Mouse (Mus musculus) embryonic facial prominence, embryonic 11.5 days (tissue): ENCODE measurements around the gene Csnk1g2. TPM values are rescaled to one million over a fixed set of nuclear protein-coding genes. Genes with fewer than 3 reads are reported as not detected.

Source experiments
- ATAC-seq: fragments of 200-750 bp; cut with Nextera tagmentation; replicated peaks from 2 replicates; pipeline ENCODE4 v1.8.0; 2017; ENCODE audit warnings: low read depth; ENCODE audit not compliant: insufficient number of reproducible peaks, low FRiP score, low TSS enrichment
- DNase-seq: peaks from one replicate; pipeline ENCODE4 v3.0.0-alpha.2; 2015; ENCODE audit warnings: low spot score
- H3K27ac ChIP-seq: fragments of 300-500 bp; sonication (generic); replicated peaks from 2 replicates; pipeline ENCODE4 v1.5.1; 2014; ENCODE audit warnings: mild to moderate bottlenecking, low read depth, low read length, control low read depth
- H3K27me3 ChIP-seq: fragments of 300-500 bp; sonication (generic); 2 replicates; pipeline ENCODE4 v1.6.1; 2014; ENCODE audit warnings: mild to moderate bottlenecking, low read length, moderate library complexity, mixed read lengths; ENCODE audit not compliant: control insufficient read depth, insufficient read depth
- H3K36me3 ChIP-seq: fragments of 300-500 bp; sonication (generic); replicated peaks from 2 replicates; pipeline ENCODE4 v1.6.1; 2014; ENCODE audit warnings: low read depth, mild to moderate bottlenecking, low read length, moderate library complexity, mixed read lengths; ENCODE audit not compliant: control insufficient read depth, insufficient read depth
- H3K4me1 ChIP-seq: fragments of 300-500 bp; sonication (generic); 2 replicates; pipeline ENCODE4 v1.6.1; 2014; ENCODE audit warnings: low read length, mixed read lengths; ENCODE audit not compliant: control insufficient read depth, insufficient read depth
- H3K4me2 ChIP-seq: fragments of 300-500 bp; sonication (generic); 2 replicates; pipeline ENCODE4 v1.6.1; 2014; ENCODE audit warnings: low read depth, mild to moderate bottlenecking, control low read depth, low read length, moderate library complexity
- H3K4me3 ChIP-seq: fragments of 300-500 bp; sonication (generic); 2 replicates; pipeline ENCODE4 v1.5.1; 2014; ENCODE audit warnings: low read depth, low read length, control low read depth
- H3K9ac ChIP-seq: fragments of 300-500 bp; sonication (generic); replicated peaks from 2 replicates; pipeline ENCODE4 v1.6.1; 2014; ENCODE audit warnings: mild to moderate bottlenecking, control low read depth, low read length
- H3K9me3 ChIP-seq: fragments of 300-500 bp; sonication (generic); replicated peaks from 2 replicates; pipeline ENCODE4 v1.6.1; 2016; ENCODE audit warnings: mild to moderate bottlenecking, low read length, inconsistent platforms, mixed read lengths; ENCODE audit not compliant: control insufficient read depth
- WGBS: fragments of 180-500 bp; shearing (Covaris S2); extraction: QIAGEN DNeasy Blood & Tissue Kit; methylation state at CpG from one replicate; pipeline ENCODE4 v1.1.7; 2014; 5-methylcytosine and 5-hydroxymethylcytosine counted together
- polyA plus RNA-seq: library from polyadenylated mRNA; unstranded; fragments of >200 nt; fragmentation: Nextera tagmentation; extraction: Ambion mirVana; gene quantifications from 2 replicates; pipeline ENCODE4 v1.2.1, GENCODE M21; 2014

Gene Csnk1g2
- polyA plus RNA-seq, 1 experiment from 2014 or later: 93.4 TPM

DNA sequence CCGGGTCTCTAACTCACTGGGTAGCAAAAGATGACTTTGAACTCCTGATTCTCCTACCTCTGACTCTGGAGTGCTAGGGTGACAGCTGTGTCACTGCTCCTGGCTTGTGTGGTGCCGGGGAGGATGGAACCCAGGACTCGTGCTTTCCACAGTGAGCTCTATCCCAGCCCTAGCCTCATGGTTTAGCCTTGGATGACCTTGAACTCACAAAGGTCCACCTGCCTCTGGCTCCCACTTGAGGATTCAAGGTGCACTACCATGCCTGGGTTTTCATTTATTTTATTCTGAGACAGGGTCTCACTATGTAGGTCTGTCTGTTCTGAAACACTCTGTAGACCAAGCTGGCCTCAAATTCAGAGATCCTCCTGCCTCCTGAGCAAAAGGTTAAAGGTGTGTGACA, 8.8 kb upstream of the Csnk1g2 start:
- no peak overlapping the region for H3K9ac ChIP-seq
- H3K27ac ChIP-seq: no peak overlapping the region
- no peaks in the 10 kb centered on the region for H3K9me3 ChIP-seq
- 90% methylated on average over 3 of the region's 3 CpGs for WGBS
- DNase-seq (no peak), ATAC-seq (no peak)
- H3K4me2 ChIP-seq: no peak overlapping the region
- H3K27me3 ChIP-seq: no peaks in the 10 kb centered on the region
- H3K36me3 ChIP-seq: peaks cover 5% of the 10 kb centered on the region
- H3K4me1 ChIP-seq: no peaks in the 10 kb centered on the region
- H3K4me3 ChIP-seq: no peak overlapping the region

DNA sequence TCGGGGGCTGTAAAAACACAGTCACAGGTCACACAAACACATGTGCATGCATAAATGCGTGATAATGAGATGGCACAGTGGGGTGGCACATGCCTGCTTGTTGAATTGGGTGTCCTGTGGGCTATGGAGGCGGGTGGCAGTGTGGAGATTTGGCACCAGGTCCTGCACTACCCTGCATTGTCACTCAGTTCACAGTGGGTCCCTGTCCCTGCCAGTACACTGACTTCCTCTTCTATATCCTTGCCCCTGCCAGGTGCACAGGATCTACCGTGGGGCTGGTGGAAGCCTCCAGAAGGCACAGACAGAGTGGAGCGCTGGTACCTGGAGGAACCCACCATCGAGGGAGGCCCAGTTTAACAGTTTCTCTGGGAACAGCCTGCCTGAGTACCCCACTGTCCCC, 8.3 kb upstream of the Csnk1g2 start:
- no peak overlapping the region for H3K4me2 ChIP-seq
- ATAC-seq (no peak), DNase-seq (no peak)
- peaks cover 5% of the 10 kb centered on the region for H3K36me3 ChIP-seq
- no peaks in the 10 kb centered on the region for H3K4me1 ChIP-seq
- no peak overlapping the region for H3K27ac ChIP-seq
- H3K9me3 ChIP-seq: no peaks in the 10 kb centered on the region
- WGBS: 92% methylated on average over 6 of the region's 6 CpGs
- no peaks in the 10 kb centered on the region for H3K27me3 ChIP-seq
- no peak overlapping the region for H3K4me3 ChIP-seq
- no peak overlapping the region for H3K9ac ChIP-seq

DNA sequence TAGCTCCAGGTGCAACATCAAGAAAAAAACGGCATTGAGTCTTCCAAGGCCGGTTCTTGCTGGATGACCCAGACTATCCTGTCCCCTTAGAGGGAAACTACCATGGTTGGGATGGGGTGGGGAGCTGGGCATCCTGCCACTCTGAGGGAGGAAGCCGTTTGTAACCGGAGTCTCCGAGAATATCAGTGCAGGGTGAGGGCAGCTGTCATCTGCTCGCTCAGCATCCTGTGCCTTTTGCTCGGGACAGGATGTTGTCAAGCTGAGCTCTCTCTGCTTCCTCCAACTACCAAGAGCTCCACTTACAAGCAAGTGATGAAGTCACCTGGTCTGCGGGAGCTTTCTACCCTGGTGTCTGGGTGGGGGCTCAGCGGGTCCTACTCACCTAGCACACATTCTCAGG, 4.5 kb upstream of the Csnk1g2 start:
- Histone ChIP-seq H3K4me3 (no peak overlapping the region), H3K27ac (no peak overlapping the region), H3K9ac (no peak overlapping the region), H3K9me3 (no peaks in the 10 kb centered on the region), H3K4me1 (no peaks in the 10 kb centered on the region), H3K4me2 (no peak overlapping the region), H3K27me3 (no peaks in the 10 kb centered on the region), H3K36me3 (no peaks in the 10 kb centered on the region; the same call in 1 of the 2 replicates)
- WGBS: 75% methylated on average over 9 of the region's 9 CpGs
- no peak for ATAC-seq
- no peak for DNase-seq

DNA sequence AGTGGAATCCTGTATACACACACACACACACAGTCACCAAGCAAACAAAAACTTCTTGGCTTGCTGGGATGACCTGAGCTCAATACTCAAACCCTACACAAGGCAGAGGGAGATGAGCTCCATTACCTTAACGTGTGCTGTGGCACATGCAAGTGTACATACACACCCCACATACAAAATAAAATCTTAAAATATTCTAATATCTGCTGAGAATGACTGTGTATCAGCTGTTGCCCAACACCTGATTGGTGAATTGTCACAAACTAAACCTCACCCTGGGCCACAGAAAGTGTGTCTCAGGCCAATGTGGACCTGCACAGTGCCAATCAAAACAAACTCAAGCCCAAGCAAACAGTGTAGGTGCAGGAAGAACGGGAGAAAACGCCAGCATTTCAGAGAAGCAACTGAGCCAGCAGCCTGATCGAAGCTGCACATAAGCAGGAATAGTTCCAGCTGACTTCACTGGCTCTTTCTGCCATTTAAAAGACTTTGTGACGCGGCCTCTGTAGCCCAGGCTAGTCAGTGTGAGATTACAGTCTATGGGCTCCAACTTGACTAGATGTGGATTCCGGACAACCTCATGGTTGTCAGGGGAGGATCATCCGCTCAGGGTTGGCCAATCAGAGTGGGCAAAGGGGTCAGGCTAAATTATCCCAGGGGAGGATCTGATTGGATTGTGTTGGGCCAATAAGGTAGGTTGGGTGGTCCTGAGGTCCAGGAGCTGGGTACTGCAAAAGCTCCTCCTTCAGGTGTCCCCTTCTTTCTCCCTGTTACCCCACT, 3.0 kb upstream of the Csnk1g2 start:
- Histone ChIP-seq H3K4me1 (peaks cover 4% of the 10 kb centered on the region; the same call in 1 of the 2 replicates), H3K4me3 (no peak overlapping the region), H3K9me3 (no peaks in the 10 kb centered on the region), H3K27ac (no peak overlapping the region), H3K36me3 (no peaks in the 10 kb centered on the region; the same call in 1 of the 2 replicates), H3K9ac (no peak overlapping the region), H3K27me3 (no peaks in the 10 kb centered on the region), H3K4me2 (no peak overlapping the region)
- ATAC-seq (no peak), DNase-seq (peak; percentile 28)
- WGBS: 35% methylated on average over 8 of the region's 8 CpGs

DNA sequence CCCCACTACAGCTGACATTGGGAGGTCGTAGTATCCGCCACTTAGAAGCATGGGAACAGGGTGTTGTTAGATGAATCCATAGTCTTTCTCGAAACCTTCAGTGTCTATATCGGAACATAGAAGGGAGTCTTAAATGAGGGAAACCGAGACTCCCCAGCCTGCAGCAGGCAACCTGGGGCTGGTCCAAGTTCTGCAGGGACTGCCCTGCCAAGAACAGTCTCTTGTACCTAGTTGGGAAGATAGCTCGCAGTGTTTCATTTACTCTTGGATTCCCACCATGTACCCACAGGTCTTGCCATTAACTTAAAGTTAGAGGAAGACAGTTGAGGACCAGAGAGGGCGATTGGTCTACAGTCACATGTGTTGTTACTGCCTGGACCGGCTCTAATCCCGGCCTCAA, 2.3 kb upstream of the Csnk1g2 start:
- Histone ChIP-seq H3K27me3 (no peaks in the 10 kb centered on the region), H3K4me1 (peaks cover 4% of the 10 kb centered on the region; the same call in 1 of the 2 replicates), H3K4me2 (no peak overlapping the region), H3K9ac (no peak overlapping the region), H3K4me3 (no peak overlapping the region), H3K36me3 (no peaks in the 10 kb centered on the region; the same call in 1 of the 2 replicates), H3K27ac (no peak overlapping the region), H3K9me3 (no peaks in the 10 kb centered on the region)
- 87% methylated on average over 9 of the region's 9 CpGs for WGBS
- no peak for ATAC-seq
- DNase-seq: no peak

DNA sequence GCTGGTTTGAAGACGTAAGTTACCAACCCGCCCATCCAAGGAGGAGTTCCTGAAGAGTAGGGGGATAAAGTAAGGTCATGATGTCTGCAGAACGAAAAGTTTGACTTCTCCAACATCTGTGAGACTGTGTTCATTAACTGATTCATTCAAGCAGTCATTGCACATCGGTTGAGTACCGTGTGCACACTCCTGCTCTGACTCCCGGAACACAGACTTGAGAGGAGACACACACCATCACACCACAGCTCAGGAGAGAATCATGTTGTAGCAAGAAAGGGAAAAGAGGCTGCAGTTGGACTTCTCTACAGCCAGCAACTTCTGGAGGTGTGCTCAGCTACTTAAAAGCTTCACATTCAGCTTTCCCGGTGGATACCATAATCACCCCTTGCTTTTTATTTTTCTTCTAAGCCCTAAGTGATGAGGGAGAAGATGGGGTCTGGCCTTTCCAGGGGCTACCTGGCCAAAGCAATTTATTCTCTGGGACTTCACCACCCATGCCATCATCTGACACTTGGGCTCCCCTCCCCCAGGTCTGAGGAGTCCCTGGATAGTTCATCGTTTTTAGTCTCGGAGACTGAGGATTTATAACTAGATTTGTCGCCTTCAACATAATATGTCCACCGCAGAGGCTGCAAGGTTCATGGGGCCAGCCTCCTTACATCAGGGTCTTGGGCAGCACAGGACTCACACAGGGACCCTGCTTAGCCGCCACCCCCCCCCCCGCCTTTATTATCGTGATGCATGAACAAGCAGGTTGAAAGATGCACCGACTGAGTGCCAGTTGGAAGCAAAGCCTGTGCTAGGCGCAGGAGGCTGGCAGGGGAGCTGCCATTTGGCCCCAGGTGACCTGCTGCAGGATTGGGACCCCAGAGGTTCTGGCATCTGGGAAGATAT, 1.6 kb upstream of the Csnk1g2 start:
- H3K4me2 ChIP-seq: peak overlapping the region; percentile 60
- ATAC-seq: no peak
- WGBS: 63% methylated on average over 16 of the region's 16 CpGs
- no peaks in the 10 kb centered on the region for H3K9me3 ChIP-seq
- peak overlapping the region; percentile 90 for H3K4me3 ChIP-seq
- 0 out of 2 replicates have a peak overlapping the region, but pooled peaks have one; percentile 8 for H3K27ac ChIP-seq
- no peak for DNase-seq
- peak overlapping the region; percentile 25 for H3K9ac ChIP-seq
- no peaks in the 10 kb centered on the region for H3K27me3 ChIP-seq
- peaks cover 4% of the 10 kb centered on the region; the same call in 1 of the 2 replicates for H3K4me1 ChIP-seq
- H3K36me3 ChIP-seq: no peaks in the 10 kb centered on the region

DNA sequence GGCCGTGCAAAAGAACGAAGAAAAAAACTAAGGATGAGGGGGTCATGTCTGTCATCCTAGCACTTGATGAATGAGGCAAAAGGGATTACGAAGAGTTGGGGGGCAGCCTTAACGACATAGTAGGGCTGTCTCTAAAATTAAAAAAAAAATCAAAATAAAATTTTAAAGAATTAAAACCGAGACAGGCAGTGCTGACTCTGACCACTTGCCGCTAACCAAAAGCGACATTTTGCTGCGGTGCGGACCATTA, 1.0 kb upstream of the Csnk1g2 start:
- WGBS: 5% methylated on average over 9 of the region's 9 CpGs
- Histone ChIP-seq H3K9me3 (no peaks in the 10 kb centered on the region), H3K27me3 (no peaks in the 10 kb centered on the region), H3K9ac (peak overlapping the region; percentile 25), H3K4me1 (peaks cover 4% of the 10 kb centered on the region; the same call in 1 of the 2 replicates), H3K27ac (0 out of 2 replicates have a peak overlapping the region, but pooled peaks have one; percentile 8), H3K4me2 (peak overlapping the region; percentile 60), H3K36me3 (no peaks in the 10 kb centered on the region), H3K4me3 (peak overlapping the region; percentile 90)
- ATAC-seq: no peak
- DNase-seq: no peak
